Mouse (Mus musculus) cortical plate, adult 2 months (tissue): ENCODE data around the gene Pin1. TPM values are rescaled to one million over a fixed set of nuclear protein-coding genes. Genes with fewer than 3 reads are reported as not detected.

Experiments used
- H3K27ac ChIP-seq: fragments of 200-500 bp; 2 replicates; pipeline ENCODE4 v1.5.1; 2012; ENCODE audit warnings: low read length, control low read depth, inconsistent platforms; ENCODE audit not compliant: insufficient read depth
- H3K4me1 ChIP-seq: fragments of 200-500 bp; 2 replicates; pipeline ENCODE4 v1.6.1; 2011; ENCODE audit warnings: low read length; ENCODE audit not compliant: control insufficient read depth, insufficient read depth
- H3K4me3 ChIP-seq: fragments of 200-500 bp; 2 replicates; pipeline ENCODE4 v1.5.1; 2011; ENCODE audit warnings: mild to moderate bottlenecking, low read length, control low read depth; ENCODE audit not compliant: insufficient read depth
- CTCF ChIP-seq: fragments of 200-500 bp; IDR thresholded peaks from 2 replicates; pipeline ENCODE4 v1.5.1; 2011; ENCODE audit warnings: mild to moderate bottlenecking, control low read depth, low read length; ENCODE audit not compliant: insufficient read depth; ENCODE audit errors: extremely low read depth
- POLR2A ChIP-seq: fragments of 200-500 bp; IDR thresholded peaks from 2 replicates; pipeline ENCODE4 v1.6.1; 2011; ENCODE audit warnings: mild to moderate bottlenecking, low read length, control low read depth; ENCODE audit not compliant: insufficient read depth; ENCODE audit errors: extremely low read depth
- polyA plus RNA-seq: library from polyadenylated mRNA; depleted of rRNA; stranded (reverse); fragments of >200 nt; gene quantifications from 2 replicates; pipeline ENCODE4 v1.2.3, GENCODE M21; 2012; rRNA removed

The Pin1 gene
- polyA plus RNA-seq, 1 experiment = 47.1 TPM

GRCm38 (mm10) chr9:20713478-20713987, 61.6 kb downstream of the Pin1 start:
- TF ChIP-seq CTCF = no peak
- TF ChIP-seq POLR2A = no peak
- H3K4me1 ChIP-seq = peaks cover 6% of the 10 kb centered on the region
- peak overlapping the region; percentile 66 for H3K27ac ChIP-seq
- H3K4me3 ChIP-seq = no peak overlapping the region

GRCm38 (mm10) chr9:20715332-20715731, 63.4 kb downstream of the Pin1 start:
- TF ChIP-seq POLR2A (no peak), CTCF (peak; percentile 14; the same call in 1 of the 2 replicates)
- Histone ChIP-seq H3K4me1 (peaks cover 6% of the 10 kb centered on the region), H3K4me3 (no peak overlapping the region), H3K27ac (no peak overlapping the region)

Other genes starting within 250 kb of the Pin1 start
- 8.6 and 9.6 TPM in 2 replicates for gene Zfp26, start 191.9 kb upstream of the Pin1 start, polyA plus RNA-seq
- 17.0 and 19.2 TPM in 2 replicates for gene Zfp426, start 159.3 kb upstream of the Pin1 start, polyA plus RNA-seq
- gene Zfp266, start 130.7 kb upstream of the Pin1 start, polyA plus RNA-seq = 19.1 and 19.5 TPM in 2 replicates
- 11.9 TPM in 2 replicates for gene Zfp846, start 70.8 kb upstream of the Pin1 start, polyA plus RNA-seq
- 569 and 577 TPM in 2 replicates for gene Ubl5, start 9.2 kb upstream of the Pin1 start, polyA plus RNA-seq
- 26.9 and 30.3 TPM in 2 replicates for gene Fbxl12, start 7.3 kb upstream of the Pin1 start, polyA plus RNA-seq
- gene Olfm2, start 94.3 kb downstream of the Pin1 start, polyA plus RNA-seq = 202 and 204 TPM in 2 replicates
- 1.2 and 1.3 TPM in 2 replicates for gene Col5a3, start 163.0 kb downstream of the Pin1 start, polyA plus RNA-seq
- not detected in 2 replicates for gene Rdh8, start 166.4 kb downstream of the Pin1 start, polyA plus RNA-seq
- gene A230050P20Rik, start 216.5 kb downstream of the Pin1 start, polyA plus RNA-seq = 237 and 256 TPM in 2 replicates
- 12.6 and 14.5 TPM in 2 replicates for gene Angptl6, start 227.6 kb downstream of the Pin1 start, polyA plus RNA-seq
- gene Ppan, start 236.1 kb downstream of the Pin1 start, polyA plus RNA-seq = 41.7 and 43.4 TPM in 2 replicates
- 114 and 115 TPM in 2 replicates for gene Eif3g, start 246.5 kb downstream of the Pin1 start, polyA plus RNA-seq